Mouse (Mus musculus) thymus, adult 18-20 months (tissue): ENCODE data around the gene Ica1.

Experiments used
- DNase-seq, 2 experiments: peaks; one replicate each; pipeline ENCODE4 v3.0.0; 2022; ENCODE audit warnings: mixed read lengths in 2 of 2

The Ica1 gene

GRCm38 (mm10) chr6:8640863-8641262 is 137.4 kb downstream of the Ica1 start:
- no peak for DNase-seq

- DNase-seq = no peak
These were observed 138.8 kb downstream of the Ica1 start for GRCm38 (mm10) chr6:8639526-8639925.

- no peak for DNase-seq
These were observed 139.4 kb downstream of the Ica1 start for GRCm38 (mm10) chr6:8638899-8639298.

GRCm38 (mm10) chr6:8638122-8638521 is 140.2 kb downstream of the Ica1 start:
- no peak for DNase-seq

GRCm38 (mm10) chr6:8632701-8633100 is 145.6 kb downstream of the Ica1 start:
- DNase-seq = no peak

- no peak for DNase-seq
These were observed 146.2 kb downstream of the Ica1 start for GRCm38 (mm10) chr6:8631986-8632632.

GRCm38 (mm10) chr6:8631362-8631761 is 146.9 kb downstream of the Ica1 start:
- no peak for DNase-seq

- no peak for DNase-seq
These were observed 147.8 kb downstream of the Ica1 start for GRCm38 (mm10) chr6:8630531-8630930.

GRCm38 (mm10) chr6:8628715-8629267 is 149.5 kb downstream of the Ica1 start:
- no peak for DNase-seq

- no peak for DNase-seq
These were observed 150.1 kb downstream of the Ica1 start for GRCm38 (mm10) chr6:8628226-8628625.

- DNase-seq = no peak
These were observed 155.2 kb downstream of the Ica1 start for GRCm38 (mm10) chr6:8623045-8623444.

- no peak for DNase-seq
These were observed 158.5 kb downstream of the Ica1 start for GRCm38 (mm10) chr6:8619582-8620350.

GRCm38 (mm10) chr6:8617369-8617768 is 160.9 kb downstream of the Ica1 start:
- no peak for DNase-seq

- DNase-seq = no peak
These were observed 186.6 kb downstream of the Ica1 start for GRCm38 (mm10) chr6:8591665-8592064.

GRCm38 (mm10) chr6:8583892-8584291 is 194.4 kb downstream of the Ica1 start:
- no peak for DNase-seq

- DNase-seq = no peak
These were observed 195.9 kb downstream of the Ica1 start for GRCm38 (mm10) chr6:8582377-8582776.
